Mouse (Mus musculus) bone marrow macrophage, adult 2 months (primary cell): ENCODE results near the gene Myg1.

Source experiments
- CTCF ChIP-seq: IDR thresholded peaks from 2 replicates; pipeline ENCODE4 v1.5.1; 2012; ENCODE audit warnings: low read depth, mild to moderate bottlenecking, low read length, moderate library complexity
- POLR2A ChIP-seq: IDR thresholded peaks from 2 replicates; pipeline ENCODE4 v1.6.1; 2012; ENCODE audit warnings: mild to moderate bottlenecking, low read depth, low read length, borderline replicate concordance

- TF ChIP-seq CTCF (no peak), POLR2A (no peak)
These were observed 14.9 kb downstream of the Myg1 start for GRCm38 (mm10) chr15:102346444-102346843.
